Mouse (Mus musculus) ES-Bruce4 (cell line): Measurements from ENCODE around the gene Plxdc2. TPM values are rescaled to one million over a fixed set of nuclear protein-coding genes. Genes with fewer than 3 reads are reported as not detected.

Source experiments
- H3K27ac ChIP-seq: 2 replicates; pipeline ENCODE4 v1.5.1; 2012; ENCODE audit warnings: low read length, inconsistent platforms; ENCODE audit not compliant: insufficient read depth
- H3K27me3 ChIP-seq: 2 replicates; pipeline ENCODE4 v1.6.1; 2012; ENCODE audit warnings: mild to moderate bottlenecking, low read length, inconsistent platforms; ENCODE audit not compliant: control insufficient read depth, poor library complexity, insufficient read depth, severe bottlenecking
- H3K36me3 ChIP-seq: 2 replicates; pipeline ENCODE4 v1.6.1; 2012; ENCODE audit warnings: inconsistent platforms, mild to moderate bottlenecking, low read length, moderate library complexity; ENCODE audit not compliant: control insufficient read depth, poor library complexity, insufficient read depth, severe bottlenecking
- H3K4me1 ChIP-seq: one replicate; pipeline ENCODE4 v1.8.1; 2011; ENCODE audit warnings: low read length; ENCODE audit not compliant: control insufficient read depth, insufficient read depth
- H3K4me3 ChIP-seq: 2 replicates; pipeline ENCODE4 v1.5.1; 2011; ENCODE audit warnings: low read depth, mild to moderate bottlenecking, low read length
- H3K9ac ChIP-seq: 2 replicates; pipeline ENCODE4 v1.6.1; 2012; ENCODE audit warnings: low read depth, mild to moderate bottlenecking, inconsistent platforms; ENCODE audit not compliant: poor library complexity, severe bottlenecking
- H3K9me3 ChIP-seq: replicated peaks from 2 replicates; pipeline ENCODE4 v1.6.1; 2012; ENCODE audit warnings: mild to moderate bottlenecking, low read length, inconsistent platforms; ENCODE audit not compliant: control insufficient read depth, poor library complexity, insufficient read depth, severe bottlenecking
- CTCF ChIP-seq: IDR thresholded peaks from one replicate; pipeline ENCODE4 v1.8.1; 2011; ENCODE audit warnings: low read depth, low read length
- EP300 ChIP-seq: IDR thresholded peaks from 2 replicates; pipeline ENCODE4 v1.6.1; 2011; ENCODE audit warnings: low read depth, low read length; ENCODE audit not compliant: insufficient read depth
- POLR2A ChIP-seq: IDR thresholded peaks from one replicate; pipeline ENCODE4 v1.8.1; 2011; ENCODE audit warnings: low read length; ENCODE audit not compliant: insufficient read depth
- polyA plus RNA-seq: library from polyadenylated mRNA; stranded (reverse); fragments of >200 nt; gene quantifications from 2 replicates; pipeline ENCODE4 v1.2.4, GENCODE M21; 2011; ENCODE audit warnings: low read depth; ENCODE audit not compliant: missing spikeins, insufficient read depth, insufficient read length

Gene Plxdc2
- polyA plus RNA-seq, 1 experiment = 20.0 TPM

GRCm38 (mm10) chr2:16523427-16523826, 167.3 kb downstream of the Plxdc2 start:
- Histone ChIP-seq H3K36me3 (no peaks in the 10 kb centered on the region), H3K27me3 (no peaks in the 10 kb centered on the region), H3K4me3 (no peak overlapping the region), H3K27ac (no peak overlapping the region), H3K9me3 (no peaks in the 10 kb centered on the region), H3K9ac (no peak overlapping the region), H3K4me1 (no peaks in the 10 kb centered on the region)
- no peak for TF ChIP-seq CTCF
- no peak for TF ChIP-seq POLR2A
- no peak for TF ChIP-seq EP300

- no peak for TF ChIP-seq POLR2A
- TF ChIP-seq EP300 = no peak
- no peak for TF ChIP-seq CTCF
- Histone ChIP-seq H3K36me3 (no peaks in the 10 kb centered on the region), H3K9me3 (no peaks in the 10 kb centered on the region), H3K9ac (no peak overlapping the region), H3K4me3 (no peak overlapping the region), H3K27ac (no peak overlapping the region), H3K27me3 (no peaks in the 10 kb centered on the region), H3K4me1 (no peaks in the 10 kb centered on the region)
Observed at GRCm38 (mm10) chr2:16532244-16532643, 176.1 kb downstream of the Plxdc2 start.

- no peak overlapping the region for H3K9ac ChIP-seq
- no peaks in the 10 kb centered on the region for H3K36me3 ChIP-seq
- H3K27me3 ChIP-seq = no peaks in the 10 kb centered on the region
- no peak overlapping the region for H3K4me3 ChIP-seq
- TF ChIP-seq EP300 (no peak), POLR2A (no peak), CTCF (no peak)
- no peaks in the 10 kb centered on the region for H3K4me1 ChIP-seq
- no peak overlapping the region for H3K27ac ChIP-seq
- H3K9me3 ChIP-seq = no peaks in the 10 kb centered on the region
Observed at GRCm38 (mm10) chr2:16534566-16534965, 178.5 kb downstream of the Plxdc2 start.

GRCm38 (mm10) chr2:16541226-16541625, 185.1 kb downstream of the Plxdc2 start:
- H3K9ac ChIP-seq = no peak overlapping the region

GRCm38 (mm10) chr2:16545207-16545606, 189.1 kb downstream of the Plxdc2 start:
- Histone ChIP-seq H3K9ac (no peak overlapping the region), H3K9me3 (no peaks in the 10 kb centered on the region), H3K4me1 (no peaks in the 10 kb centered on the region), H3K4me3 (no peak overlapping the region), H3K27ac (no peak overlapping the region), H3K27me3 (no peaks in the 10 kb centered on the region), H3K36me3 (no peaks in the 10 kb centered on the region)
- TF ChIP-seq CTCF (no peak), POLR2A (no peak), EP300 (no peak)

More at GRCm38 (mm10) chr2:16541226-16541625, 185.1 kb downstream of the Plxdc2 start:
- Histone ChIP-seq H3K36me3 (no peaks in the 10 kb centered on the region), H3K27ac (no peak overlapping the region), H3K9me3 (no peaks in the 10 kb centered on the region), H3K4me1 (no peaks in the 10 kb centered on the region), H3K27me3 (no peaks in the 10 kb centered on the region), H3K4me3 (no peak overlapping the region)
- TF ChIP-seq POLR2A = no peak
- TF ChIP-seq CTCF = no peak
- no peak for TF ChIP-seq EP300

- TF ChIP-seq POLR2A (no peak), CTCF (no peak), EP300 (no peak)
- no peak overlapping the region for H3K27ac ChIP-seq
Observed at GRCm38 (mm10) chr2:16559287-16559686, 203.2 kb downstream of the Plxdc2 start.

More at GRCm38 (mm10) chr2:16559287-16559686, 203.2 kb downstream of the Plxdc2 start:
- no peaks in the 10 kb centered on the region for H3K36me3 ChIP-seq
- H3K9ac ChIP-seq = no peak overlapping the region
- no peaks in the 10 kb centered on the region for H3K4me1 ChIP-seq
- H3K4me3 ChIP-seq = no peak overlapping the region
- H3K9me3 ChIP-seq = no peaks in the 10 kb centered on the region
- no peaks in the 10 kb centered on the region for H3K27me3 ChIP-seq
